Mouse (Mus musculus) embryonic facial prominence, embryonic 14.5 days (tissue): ENCODE results near the gene Hoxa2. TPM values are rescaled to one million over a fixed set of nuclear protein-coding genes. Genes with fewer than 3 reads are reported as not detected.

Experiments used
- ATAC-seq: fragments of 200-750 bp; cut with Nextera tagmentation; 2 replicates; pipeline ENCODE4 v1.8.0; 2017; ENCODE audit warnings: low read depth, moderate number of reproducible peaks, moderate TSS enrichment
- DNase-seq: peaks from one replicate; pipeline ENCODE4 v3.0.0-alpha.2; 2015; ENCODE audit warnings: low spot score
- H3K27ac ChIP-seq: fragments of 300-500 bp; sonication (generic); replicated peaks from 2 replicates; pipeline ENCODE4 v1.5.1; 2014; ENCODE audit warnings: low read depth, mild to moderate bottlenecking, low read length, moderate library complexity
- H3K27me3 ChIP-seq: fragments of 300-500 bp; sonication (generic); replicated peaks from 2 replicates; pipeline ENCODE4 v1.6.1; 2014; ENCODE audit warnings: low read length; ENCODE audit not compliant: control insufficient read depth, insufficient read depth
- H3K36me3 ChIP-seq: fragments of 300-500 bp; sonication (generic); 2 replicates; pipeline ENCODE4 v1.6.1; 2014; ENCODE audit warnings: low read length, mixed read lengths; ENCODE audit not compliant: control insufficient read depth, insufficient read depth
- H3K4me1 ChIP-seq: fragments of 300-500 bp; sonication (generic); 2 replicates; pipeline ENCODE4 v1.6.1; 2014; ENCODE audit warnings: antibody characterized with exemption, low read length; ENCODE audit not compliant: control insufficient read depth, insufficient read depth
- H3K4me2 ChIP-seq: fragments of 300-500 bp; sonication (generic); 2 replicates; pipeline ENCODE4 v1.6.1; 2014; ENCODE audit warnings: low read depth, mild to moderate bottlenecking, low read length, moderate library complexity, mixed read lengths
- H3K4me3 ChIP-seq: fragments of 300-500 bp; sonication (generic); 2 replicates; pipeline ENCODE4 v1.5.1; 2014; ENCODE audit warnings: low read depth, mild to moderate bottlenecking, low read length
- H3K9ac ChIP-seq: fragments of 300-500 bp; sonication (generic); 2 replicates; pipeline ENCODE4 v1.6.1; 2014; ENCODE audit warnings: low read depth, mild to moderate bottlenecking, low read length, moderate library complexity, mixed read lengths
- H3K9me3 ChIP-seq: fragments of 300-500 bp; sonication (generic); 2 replicates; pipeline ENCODE4 v1.6.1; 2016; ENCODE audit warnings: low read length; ENCODE audit not compliant: control insufficient read depth
- WGBS: fragments of 180-500 bp; shearing (Covaris S2); extraction: QIAGEN DNeasy Blood & Tissue Kit; methylation state at CpG from one replicate; pipeline ENCODE4 v1.1.7; 2014; 5-methylcytosine and 5-hydroxymethylcytosine counted together
- polyA plus RNA-seq: library from polyadenylated mRNA; unstranded; fragments of >200 nt; fragmentation: Nextera tagmentation; extraction: Ambion mirVana; gene quantifications from 2 replicates; pipeline ENCODE4 v1.2.1, GENCODE M21; 2014

Gene Hoxa2
- polyA plus RNA-seq = 7.2 and 11.1 TPM in 2 replicates

DNA sequence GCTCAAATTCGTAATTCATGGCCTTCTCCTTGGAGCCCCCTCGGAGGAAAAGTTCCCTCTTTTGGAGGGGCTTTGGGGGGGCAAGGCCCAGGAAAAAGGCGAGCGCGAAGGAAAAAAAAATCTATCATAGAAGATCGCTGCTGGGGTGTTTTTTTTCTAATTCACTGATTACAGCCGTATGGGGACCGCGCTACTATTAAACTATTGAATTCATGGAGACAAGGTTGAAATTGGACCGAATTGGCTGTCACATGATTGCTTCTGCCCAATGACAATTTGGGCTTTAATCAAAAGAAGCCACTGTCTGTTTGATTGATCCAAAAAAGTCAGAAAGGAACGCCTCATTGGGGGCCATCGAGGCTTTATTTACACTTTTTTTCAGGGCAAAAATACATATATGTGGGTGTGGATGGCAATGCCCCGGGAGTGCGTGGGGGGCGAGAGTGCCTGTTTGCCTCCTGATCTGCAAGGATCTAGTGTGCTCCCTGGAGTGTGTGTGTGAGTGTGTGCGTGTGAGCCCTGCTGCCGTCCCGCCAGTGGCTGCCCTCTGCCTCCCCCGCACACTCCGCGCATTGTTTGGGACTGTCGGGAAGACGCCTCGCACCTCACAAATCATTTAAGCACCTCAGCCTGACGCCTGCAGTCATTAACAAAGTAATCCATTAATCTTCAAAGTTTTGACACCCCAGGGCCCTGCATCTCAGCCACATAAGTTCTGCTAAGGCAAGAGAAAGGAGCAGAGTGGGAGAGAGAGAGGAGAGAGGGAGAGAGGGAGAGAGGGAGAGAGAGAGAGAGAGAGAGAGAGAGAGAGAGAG, at the start of gene Hoxa2:
Gene Hoxa2, minus strand, starts transcription at position 206 of the 815 bp plus-strand sequence.
- Histone ChIP-seq H3K4me3 (peak within 1 kb of the TSS; percentile 36), H3K27ac (peak within 1 kb of the TSS; percentile 83; the same call in 1 of the 2 replicates), H3K4me1 (no peaks in the 10 kb centered on the region), H3K9ac (peak within 1 kb of the TSS; percentile 65), H3K4me2 (peak within 1 kb of the TSS; percentile 99; the same call in 1 of the 2 replicates), H3K9me3 (no peaks in the 10 kb centered on the region), H3K36me3 (no peaks in the 10 kb centered on the region), H3K27me3 (peaks cover 92% of the 10 kb centered on the region)
- ATAC-seq = no peak
- under 1% methylated on average over 25 of the region's 25 CpGs for WGBS
- no peak for DNase-seq

DNA sequence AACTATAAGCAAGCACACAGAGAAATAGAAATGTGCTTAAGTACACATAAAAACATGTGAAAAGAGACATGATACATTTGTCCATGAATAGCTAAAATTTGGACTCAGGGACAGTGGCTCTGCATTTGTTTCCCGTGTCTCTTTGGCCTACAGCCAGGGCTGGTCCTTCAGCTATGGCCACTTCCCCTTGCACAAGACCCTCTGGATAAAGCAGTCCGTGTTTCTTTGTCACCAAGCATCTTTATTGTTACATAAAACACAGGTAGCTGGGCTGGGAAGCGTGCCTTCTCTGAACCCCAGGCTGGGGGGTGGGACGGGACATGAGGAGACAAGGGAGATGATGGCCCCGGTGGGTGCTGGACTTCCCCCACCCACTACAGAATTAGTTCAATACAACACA, 49.6 kb upstream of the Hoxa2 start:
- peaks cover 7% of the 10 kb centered on the region; the same call in 1 of the 2 replicates for H3K4me1 ChIP-seq
- ATAC-seq (no peak), DNase-seq (no peak)
- H3K9ac ChIP-seq = no peak overlapping the region
- 12% methylated on average over 5 of the region's 5 CpGs for WGBS
- H3K27me3 ChIP-seq = peaks cover 100% of the 10 kb centered on the region
- H3K4me2 ChIP-seq = no peak overlapping the region
- H3K4me3 ChIP-seq = no peak overlapping the region
- no peak overlapping the region for H3K27ac ChIP-seq
- H3K9me3 ChIP-seq = no peaks in the 10 kb centered on the region
- no peaks in the 10 kb centered on the region for H3K36me3 ChIP-seq

DNA sequence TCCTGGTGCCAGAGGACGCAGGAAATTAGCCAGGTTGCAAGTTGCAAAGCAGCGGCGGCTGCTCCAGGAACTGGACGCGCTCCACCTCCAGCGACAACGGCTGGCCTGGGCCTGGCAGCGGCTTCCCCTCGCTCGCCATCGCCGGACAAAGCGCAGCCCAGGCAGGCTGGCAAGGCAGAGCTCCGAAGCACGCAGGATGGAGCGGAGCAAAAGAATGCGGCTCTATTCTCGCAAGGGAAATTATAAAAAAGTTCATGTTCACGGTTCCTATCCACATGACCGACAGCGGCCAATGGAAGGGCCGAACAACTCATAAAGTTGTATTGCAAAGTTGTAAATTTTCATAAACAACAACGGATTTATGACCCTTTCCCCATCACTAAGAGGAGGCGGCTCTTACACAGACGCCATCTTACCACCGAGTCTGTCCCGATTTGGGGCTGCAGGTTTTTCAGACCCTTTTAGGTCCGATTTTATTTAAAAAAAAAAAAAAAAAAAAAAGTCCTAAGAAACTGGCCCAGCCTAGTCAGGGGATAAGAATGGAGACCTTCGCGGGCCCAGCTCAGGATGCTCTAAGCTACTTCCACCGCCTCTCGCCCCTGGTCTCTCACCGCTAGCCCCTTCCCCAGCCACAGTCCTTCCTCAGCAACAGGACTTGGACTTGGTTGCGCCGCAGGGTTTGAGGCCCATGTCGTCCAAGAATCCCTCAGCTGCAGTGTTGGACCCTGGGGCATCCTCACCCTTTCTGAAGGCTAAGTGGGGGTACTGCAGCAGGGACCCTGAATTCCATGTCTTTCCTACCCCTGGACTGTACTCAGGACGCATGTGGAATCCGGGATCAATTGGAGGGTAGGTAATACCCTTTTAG, 48.7 kb upstream of the Hoxa2 start, which contains the start of the genes Hoxa3 and Gm28308:
Gene Hoxa3, minus strand, starts transcription at position 218 of the 868 bp plus-strand sequence.
Gene Gm28308, minus strand, starts transcription at position 221 of the 868 bp plus-strand sequence.
- no peak within 1 kb of the TSS for H3K27ac ChIP-seq
- no peaks in the 10 kb centered on the region for H3K9me3 ChIP-seq
- 2% methylated on average over 38 of the region's 38 CpGs for WGBS
- H3K4me2 ChIP-seq = peak within 1 kb of the TSS; percentile 23; the same call in 1 of the 2 replicates
- DNase-seq (no peak), ATAC-seq (no peak)
- H3K36me3 ChIP-seq = no peaks in the 10 kb centered on the region
- peaks cover 7% of the 10 kb centered on the region; the same call in 1 of the 2 replicates for H3K4me1 ChIP-seq
- peaks cover 100% of the 10 kb centered on the region for H3K27me3 ChIP-seq
- no peak within 1 kb of the TSS for H3K9ac ChIP-seq
- peak within 1 kb of the TSS; percentile 19 for H3K4me3 ChIP-seq

DNA sequence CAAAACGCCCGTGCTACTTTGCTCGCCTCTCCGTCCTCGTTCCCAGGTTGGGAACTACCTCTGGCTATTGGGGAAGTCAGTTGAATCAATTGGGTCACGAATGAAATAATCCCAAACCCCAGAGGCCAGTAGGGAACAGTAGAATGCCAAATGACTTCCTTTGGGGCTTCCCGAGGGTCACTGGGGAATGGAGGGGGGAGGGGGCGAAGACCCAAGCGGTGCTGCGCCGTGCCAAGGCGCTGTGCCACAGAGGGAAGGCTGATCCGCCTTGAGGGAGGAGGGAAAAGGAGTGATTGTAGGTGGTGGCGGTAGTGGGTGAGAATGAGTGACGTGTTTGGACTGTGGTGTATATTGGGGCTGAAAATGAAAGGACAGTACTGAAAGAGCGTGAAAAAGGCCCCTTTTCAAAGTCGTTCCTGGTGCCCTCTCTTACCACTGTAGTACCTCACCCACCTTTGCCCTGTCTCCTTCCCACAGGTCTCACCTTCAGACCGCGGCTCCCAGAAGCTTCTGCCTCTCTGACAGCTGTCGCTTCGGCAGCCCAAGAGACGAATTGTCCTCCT, 48.0 kb upstream of the Hoxa2 start:
- H3K27ac ChIP-seq = no peak overlapping the region
- no peaks in the 10 kb centered on the region for H3K36me3 ChIP-seq
- peak overlapping the region; percentile 19; the same call in 1 of the 2 replicates for H3K4me3 ChIP-seq
- 2% methylated on average over 22 of the region's 22 CpGs for WGBS
- H3K9ac ChIP-seq = no peak overlapping the region
- H3K4me2 ChIP-seq = peak overlapping the region; percentile 23; the same call in 1 of the 2 replicates
- ATAC-seq (no peak), DNase-seq (no peak)
- peaks cover 6% of the 10 kb centered on the region; the same call in 1 of the 2 replicates for H3K4me1 ChIP-seq
- H3K9me3 ChIP-seq = no peaks in the 10 kb centered on the region
- peaks cover 100% of the 10 kb centered on the region for H3K27me3 ChIP-seq

DNA sequence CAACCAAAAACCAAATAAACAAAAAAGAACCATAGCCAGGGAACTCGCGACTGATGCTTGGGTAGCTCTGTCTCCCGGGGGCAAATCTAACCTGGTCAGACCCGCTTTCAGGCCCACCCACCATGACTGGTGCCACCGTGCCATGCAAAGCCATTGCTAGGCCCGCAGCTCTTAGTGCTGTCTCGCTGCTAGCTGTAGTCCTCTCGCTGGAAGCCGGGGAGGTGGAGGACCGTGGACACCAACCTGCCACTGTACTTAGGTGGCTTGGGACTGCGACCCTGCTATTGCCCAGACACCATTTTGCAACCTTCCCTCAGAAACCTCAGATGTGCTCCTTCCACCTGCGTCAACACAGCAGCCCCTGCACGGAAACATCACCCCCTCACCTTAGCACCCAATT, 47.3 kb upstream of the Hoxa2 start:
- Histone ChIP-seq H3K4me2 (no peak overlapping the region), H3K36me3 (no peaks in the 10 kb centered on the region), H3K27ac (no peak overlapping the region), H3K27me3 (peaks cover 100% of the 10 kb centered on the region), H3K4me1 (0 out of 2 replicates have a peak, but pooled peaks cover 2% of the 10 kb centered on the region), H3K9ac (no peak overlapping the region), H3K4me3 (peak overlapping the region; percentile 16), H3K9me3 (no peaks in the 10 kb centered on the region)
- ATAC-seq (no peak), DNase-seq (no peak)
- 7% methylated on average over 13 of the region's 13 CpGs for WGBS

DNA sequence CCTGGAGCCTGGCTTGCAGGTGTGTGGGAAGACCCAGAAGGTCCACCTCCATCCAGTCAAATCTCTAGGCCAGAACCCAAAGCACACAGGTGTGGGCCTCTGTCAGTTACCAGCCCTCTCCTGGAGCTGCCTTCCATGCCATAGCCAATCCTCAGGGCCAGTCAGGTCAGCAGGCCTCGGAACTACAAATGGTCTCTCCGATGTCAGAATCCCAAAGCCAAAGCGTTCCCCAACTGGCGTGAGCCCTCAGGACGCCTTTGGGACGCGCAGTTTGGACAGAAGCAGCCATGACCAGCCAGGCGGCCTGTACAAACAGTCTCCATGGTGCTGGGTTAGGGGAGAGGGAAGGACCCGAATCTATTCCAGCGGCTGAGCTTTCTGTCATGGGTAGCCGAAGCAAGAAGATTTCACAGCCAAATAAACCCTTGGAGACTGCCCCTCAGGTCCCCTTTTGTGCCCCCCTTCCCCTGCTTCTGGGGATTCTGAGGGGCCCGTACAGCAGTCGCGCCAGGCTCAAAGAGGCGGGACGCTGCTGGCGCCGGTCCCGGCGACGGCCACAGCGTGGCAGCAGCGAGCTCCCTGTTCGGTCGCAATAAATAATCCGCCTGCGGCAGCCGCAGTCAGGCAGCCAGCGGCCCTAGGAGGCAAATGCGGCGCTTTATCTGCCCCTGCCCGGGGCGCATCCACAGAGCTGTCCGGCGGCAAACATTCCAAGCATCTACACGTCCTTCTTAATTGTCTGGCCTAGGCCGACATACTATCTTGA, 46.7 kb upstream of the Hoxa2 start:
- Histone ChIP-seq H3K36me3 (no peaks in the 10 kb centered on the region), H3K27ac (no peak overlapping the region), H3K4me1 (no peaks in the 10 kb centered on the region), H3K4me2 (0 out of 2 replicates have a peak overlapping the region, but pooled peaks have one; percentile 7), H3K4me3 (peak overlapping the region; percentile 16), H3K9me3 (no peaks in the 10 kb centered on the region), H3K9ac (no peak overlapping the region), H3K27me3 (peaks cover 100% of the 10 kb centered on the region)
- WGBS = 1% methylated on average over 37 of the region's 37 CpGs
- ATAC-seq = peak; percentile 69
- peak; percentile 77 for DNase-seq

DNA sequence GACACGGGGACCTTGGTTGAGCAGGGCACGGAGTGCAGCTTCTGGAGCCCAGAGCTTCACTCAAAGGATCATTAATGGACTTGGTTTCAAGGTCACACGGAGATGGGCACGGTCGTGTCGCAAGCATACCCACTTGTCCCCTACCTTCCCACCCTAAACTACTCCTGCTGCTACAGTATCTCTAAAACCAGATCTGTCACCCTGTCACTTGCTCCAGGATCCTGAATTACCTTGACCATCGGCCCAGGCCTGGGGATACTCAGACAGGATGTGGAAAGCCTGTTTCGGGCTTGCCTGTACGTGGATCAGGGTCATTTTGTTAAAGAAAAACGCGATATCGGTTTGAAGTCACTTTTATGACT, 45.0 kb upstream of the Hoxa2 start:
- no peak overlapping the region for H3K4me2 ChIP-seq
- WGBS = 10% methylated on average over 12 of the region's 12 CpGs
- no peaks in the 10 kb centered on the region for H3K36me3 ChIP-seq
- H3K27ac ChIP-seq = no peak overlapping the region
- no peak for DNase-seq
- no peak overlapping the region for H3K9ac ChIP-seq
- no peaks in the 10 kb centered on the region for H3K4me1 ChIP-seq
- peaks cover 100% of the 10 kb centered on the region for H3K27me3 ChIP-seq
- no peak for ATAC-seq
- no peak overlapping the region for H3K4me3 ChIP-seq
- no peaks in the 10 kb centered on the region for H3K9me3 ChIP-seq
